Mouse (Mus musculus) lung, embryonic 15.5 days (tissue): ENCODE measurements around the gene C530008M17Rik. TPM values are rescaled to one million over a fixed set of nuclear protein-coding genes. Genes with fewer than 3 reads are reported as not detected.

ENCODE experiments used
- ATAC-seq: fragments of 200-750 bp; cut with Nextera tagmentation; 2 replicates; pipeline ENCODE4 v1.8.0; 2017; ENCODE audit warnings: moderate number of reproducible peaks, borderline replicate concordance; ENCODE audit not compliant: low FRiP score, low TSS enrichment; ENCODE audit errors: extremely low read depth
- H3K27ac ChIP-seq: fragments of 300-500 bp; sonication (generic); 2 replicates; pipeline ENCODE4 v1.5.1; 2015; ENCODE audit warnings: moderate library complexity, mild to moderate bottlenecking, inconsistent platforms
- H3K27me3 ChIP-seq: fragments of 300-500 bp; sonication (generic); 2 replicates; pipeline ENCODE4 v1.6.1; 2015; ENCODE audit warnings: inconsistent platforms
- H3K36me3 ChIP-seq: fragments of 300-500 bp; sonication (generic); 2 replicates; pipeline ENCODE4 v1.6.1; 2015; ENCODE audit warnings: inconsistent platforms
- H3K4me1 ChIP-seq: fragments of 300-500 bp; sonication (generic); 2 replicates; pipeline ENCODE4 v1.6.1; 2015; ENCODE audit warnings: inconsistent platforms
- H3K4me2 ChIP-seq: fragments of 300-500 bp; sonication (generic); 2 replicates; pipeline ENCODE4 v1.6.1; 2015; ENCODE audit warnings: inconsistent platforms, mild to moderate bottlenecking, moderate library complexity
- H3K4me3 ChIP-seq: fragments of 300-500 bp; sonication (generic); 2 replicates; pipeline ENCODE4 v1.5.1; 2015; ENCODE audit warnings: mild to moderate bottlenecking, inconsistent platforms
- H3K9ac ChIP-seq: fragments of 300-500 bp; sonication (generic); 2 replicates; pipeline ENCODE4 v1.6.1; 2015; ENCODE audit warnings: inconsistent platforms
- H3K9me3 ChIP-seq: fragments of 300-500 bp; sonication (generic); 2 replicates; pipeline ENCODE4 v1.6.1; 2016; ENCODE audit warnings: inconsistent platforms
- WGBS: fragments of 180-500 bp; shearing (Covaris S2); methylation state at CpG from one replicate; pipeline ENCODE4 v1.1.7; 2015; 5-methylcytosine and 5-hydroxymethylcytosine counted together
- polyA plus RNA-seq: library from polyadenylated mRNA; unstranded; fragments of >200 nt; fragmentation: Nextera tagmentation; extraction: Ambion mirVana; gene quantifications from 2 replicates; pipeline ENCODE4 v1.2.1, GENCODE M21; 2015

C530008M17Rik gene
- polyA plus RNA-seq, 1 experiment from 2014 or later, result 12.2 TPM

DNA sequence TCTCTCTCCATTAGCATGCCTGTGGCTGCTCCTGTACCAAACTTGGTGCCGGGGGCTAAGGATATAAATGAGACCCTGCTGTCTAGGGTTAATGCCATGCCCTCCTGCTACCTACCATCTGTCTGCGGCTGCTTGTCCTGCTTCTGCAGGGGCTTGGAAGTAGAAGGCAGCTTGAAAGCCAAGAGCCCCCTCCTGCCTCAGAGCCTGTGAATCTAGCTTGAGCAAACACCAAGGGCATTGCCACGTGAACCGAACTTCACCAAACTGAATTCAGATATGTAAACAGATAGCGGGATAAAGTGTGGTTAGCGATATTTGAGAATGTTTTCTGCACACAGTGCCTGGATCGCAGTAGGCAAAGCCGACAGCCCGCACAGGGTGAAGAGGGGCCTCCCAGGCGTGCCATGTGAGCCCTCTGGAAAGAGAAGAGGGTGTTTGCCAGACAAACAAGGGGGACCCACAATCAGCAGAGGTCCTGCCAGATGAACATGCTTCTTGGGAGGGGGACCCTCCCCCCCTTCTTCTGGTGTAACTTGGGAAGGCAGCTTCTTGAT lies 106.9 kb downstream of the C530008M17Rik start:
- Histone ChIP-seq H3K9ac (no peak overlapping the region), H3K4me1 (peaks cover 24% of the 10 kb centered on the region), H3K36me3 (no peaks in the 10 kb centered on the region), H3K27ac (peak overlapping the region; percentile 16), H3K4me2 (peak overlapping the region; percentile 38), H3K4me3 (no peak overlapping the region), H3K27me3 (no peaks in the 10 kb centered on the region), H3K9me3 (no peaks in the 10 kb centered on the region)
- ATAC-seq, result peak; percentile 73
- WGBS, result 32% methylated on average over 10 of the region's 10 CpGs

DNA sequence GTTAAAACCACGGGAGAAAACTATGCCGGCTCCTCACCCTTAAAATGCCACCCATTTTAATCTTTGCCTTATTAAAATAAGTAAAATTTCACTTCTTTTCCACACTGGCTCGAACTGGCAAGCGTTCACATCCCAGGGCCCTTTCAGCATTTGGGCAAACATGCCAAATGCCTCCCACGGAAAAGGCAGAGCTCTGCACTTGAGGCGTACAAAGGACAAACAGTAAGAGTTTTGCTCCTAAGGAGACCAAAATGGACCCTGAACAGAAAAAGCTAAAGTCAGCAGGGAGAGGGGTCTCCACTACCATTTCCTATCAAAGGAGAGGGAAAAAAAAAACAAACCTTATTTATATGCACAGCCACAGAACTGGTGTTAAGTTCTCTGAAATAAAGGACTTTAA lies 107.4 kb downstream of the C530008M17Rik start:
- Histone ChIP-seq H3K4me2 (peak overlapping the region; percentile 38), H3K4me1 (peaks cover 24% of the 10 kb centered on the region), H3K9ac (no peak overlapping the region), H3K36me3 (no peaks in the 10 kb centered on the region), H3K4me3 (no peak overlapping the region), H3K27me3 (no peaks in the 10 kb centered on the region), H3K9me3 (no peaks in the 10 kb centered on the region), H3K27ac (peak overlapping the region; percentile 16)
- 42% methylated on average over 6 of the region's 6 CpGs for WGBS
- ATAC-seq, result no peak

DNA sequence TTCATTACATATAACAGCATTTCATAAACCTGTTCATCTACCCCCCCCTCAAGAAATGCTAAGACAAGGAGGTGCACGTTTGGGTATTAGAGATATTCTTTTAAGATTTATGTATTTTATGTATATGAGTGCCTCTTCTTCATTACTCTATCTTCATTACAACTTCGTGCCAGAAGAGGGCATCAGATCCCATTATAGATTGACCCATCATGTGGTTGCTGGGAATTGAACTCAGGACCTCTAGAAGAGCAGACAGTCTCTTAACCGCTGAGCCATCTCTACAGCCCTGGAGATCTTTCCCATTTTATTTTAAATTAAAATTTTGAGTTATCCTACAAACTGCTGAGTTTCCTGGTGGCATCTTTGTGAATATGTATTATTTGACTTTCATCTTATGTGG lies 112.7 kb downstream of the C530008M17Rik start:
- no peak for ATAC-seq
- Histone ChIP-seq H3K4me3 (no peak overlapping the region), H3K9ac (no peak overlapping the region), H3K27ac (no peak overlapping the region), H3K4me2 (no peak overlapping the region), H3K27me3 (no peaks in the 10 kb centered on the region), H3K4me1 (peaks cover 5% of the 10 kb centered on the region), H3K36me3 (no peaks in the 10 kb centered on the region), H3K9me3 (no peaks in the 10 kb centered on the region)
- whole genome bisulfite sequencing, result 70% methylated on average over 3 of the region's 3 CpGs

DNA sequence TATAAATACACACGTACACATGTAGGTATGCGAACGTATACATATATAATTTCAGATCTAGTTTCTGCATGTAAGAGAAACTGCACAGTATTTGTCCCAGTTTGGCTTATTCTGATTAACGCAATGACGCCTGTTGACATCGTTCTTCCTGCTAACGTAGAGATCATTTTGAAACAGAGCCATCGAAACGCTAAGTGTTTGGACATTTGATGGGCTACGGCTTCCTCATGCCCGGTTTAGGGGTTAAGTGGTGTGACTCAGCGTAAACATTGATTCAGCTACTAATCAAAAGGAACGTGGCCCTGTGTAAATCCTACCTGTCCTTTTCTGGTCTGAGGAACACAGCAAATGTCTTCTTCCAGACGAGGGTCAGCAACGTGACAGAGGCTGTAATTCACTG lies 113.3 kb downstream of the C530008M17Rik start:
- Histone ChIP-seq H3K9ac (no peak overlapping the region), H3K9me3 (no peaks in the 10 kb centered on the region), H3K27me3 (no peaks in the 10 kb centered on the region), H3K36me3 (no peaks in the 10 kb centered on the region), H3K27ac (no peak overlapping the region), H3K4me1 (peaks cover 4% of the 10 kb centered on the region; the same call in 1 of the 2 replicates), H3K4me2 (no peak overlapping the region), H3K4me3 (no peak overlapping the region)
- ATAC-seq, result no peak
- 55% methylated on average over 15 of the region's 15 CpGs for WGBS

DNA sequence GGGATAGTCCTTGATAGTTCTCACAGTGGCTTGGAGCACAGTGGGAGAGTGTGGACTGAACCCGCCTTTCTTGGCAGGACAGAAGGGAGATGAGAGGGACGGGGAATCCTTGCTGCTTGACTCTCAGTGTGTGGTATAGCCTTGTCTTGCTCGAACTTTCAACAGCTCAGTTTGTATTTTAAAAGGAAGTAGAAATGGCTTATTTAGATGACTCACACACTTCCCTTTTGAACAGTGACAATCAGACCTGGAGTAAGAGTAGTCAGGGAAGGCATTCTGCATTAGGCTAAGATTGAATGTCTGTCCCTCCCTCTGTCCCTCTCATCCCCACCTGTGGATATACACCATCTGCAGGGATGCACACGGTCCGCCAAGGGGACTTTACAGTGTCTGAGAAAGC lies 115.1 kb downstream of the C530008M17Rik start:
- H3K4me3 ChIP-seq, result no peak overlapping the region
- WGBS, result 81% methylated on average over 5 of the region's 5 CpGs
- no peaks in the 10 kb centered on the region for H3K4me1 ChIP-seq
- H3K9ac ChIP-seq, result no peak overlapping the region
- no peak for ATAC-seq
- no peak overlapping the region for H3K27ac ChIP-seq
- H3K27me3 ChIP-seq, result no peaks in the 10 kb centered on the region
- H3K36me3 ChIP-seq, result no peaks in the 10 kb centered on the region
- H3K4me2 ChIP-seq, result no peak overlapping the region
- no peaks in the 10 kb centered on the region for H3K9me3 ChIP-seq

DNA sequence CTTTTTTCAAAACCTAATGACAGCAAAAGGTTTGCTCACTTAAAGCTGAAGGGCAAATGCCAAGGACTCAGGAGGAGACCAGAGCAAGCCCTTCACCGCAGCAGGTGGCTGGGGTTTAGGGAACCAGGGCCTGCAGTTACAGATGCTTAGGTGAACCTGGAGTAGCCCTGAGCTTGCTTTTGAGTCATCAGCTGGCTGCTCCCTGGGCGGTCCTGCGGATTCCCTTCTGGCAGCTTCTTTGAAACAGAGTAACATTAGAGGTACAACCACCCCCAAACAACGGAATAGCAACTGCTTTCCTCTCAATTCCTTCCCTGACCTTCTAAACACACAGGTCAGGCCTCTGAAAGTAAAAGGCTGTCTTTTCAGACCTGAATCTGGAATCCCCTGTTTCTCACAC lies 116.5 kb downstream of the C530008M17Rik start:
- Histone ChIP-seq H3K9me3 (no peaks in the 10 kb centered on the region), H3K4me2 (no peak overlapping the region), H3K9ac (no peak overlapping the region), H3K4me3 (no peak overlapping the region), H3K36me3 (no peaks in the 10 kb centered on the region), H3K27me3 (no peaks in the 10 kb centered on the region), H3K4me1 (no peaks in the 10 kb centered on the region), H3K27ac (no peak overlapping the region)
- 75% methylated on average over 4 of the region's 4 CpGs for WGBS
- no peak for ATAC-seq

DNA sequence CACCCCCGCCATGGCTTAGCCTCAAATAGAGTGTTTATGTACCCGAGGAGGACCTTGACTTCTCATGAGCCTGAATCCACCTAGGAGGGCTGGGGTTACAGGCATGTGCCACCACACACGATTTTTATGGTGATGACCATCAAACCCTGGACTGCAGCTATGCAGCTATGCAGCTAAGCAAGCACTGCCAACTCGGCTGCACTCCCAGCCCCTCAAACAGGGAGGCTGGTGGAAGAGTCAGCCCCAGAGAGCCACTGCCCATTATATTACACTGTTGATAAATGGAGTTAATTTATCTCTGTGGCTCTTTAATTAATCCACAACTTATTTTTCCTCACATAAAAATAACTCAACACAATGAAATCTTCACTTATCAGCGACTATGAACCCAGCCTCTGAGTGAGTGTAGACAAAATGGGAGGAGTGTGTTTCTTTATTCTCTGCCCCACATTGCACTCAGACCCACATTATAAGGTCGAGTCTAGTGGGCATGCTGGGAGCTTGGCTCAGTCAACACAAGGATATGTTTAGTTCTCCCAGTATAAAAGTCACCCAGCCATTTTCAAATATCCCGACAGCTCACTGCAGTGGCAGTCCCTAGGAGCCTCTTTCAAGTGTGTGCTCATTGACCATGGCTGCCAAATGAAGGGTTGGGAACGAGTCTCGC lies 117.3 kb downstream of the C530008M17Rik start:
- H3K36me3 ChIP-seq, result no peaks in the 10 kb centered on the region
- H3K4me2 ChIP-seq, result no peak overlapping the region
- no peaks in the 10 kb centered on the region for H3K27me3 ChIP-seq
- no peaks in the 10 kb centered on the region for H3K9me3 ChIP-seq
- H3K9ac ChIP-seq, result no peak overlapping the region
- WGBS, result 66% methylated on average over 9 of the region's 9 CpGs
- H3K4me1 ChIP-seq, result no peaks in the 10 kb centered on the region
- ATAC-seq, result no peak
- no peak overlapping the region for H3K4me3 ChIP-seq
- no peak overlapping the region for H3K27ac ChIP-seq

DNA sequence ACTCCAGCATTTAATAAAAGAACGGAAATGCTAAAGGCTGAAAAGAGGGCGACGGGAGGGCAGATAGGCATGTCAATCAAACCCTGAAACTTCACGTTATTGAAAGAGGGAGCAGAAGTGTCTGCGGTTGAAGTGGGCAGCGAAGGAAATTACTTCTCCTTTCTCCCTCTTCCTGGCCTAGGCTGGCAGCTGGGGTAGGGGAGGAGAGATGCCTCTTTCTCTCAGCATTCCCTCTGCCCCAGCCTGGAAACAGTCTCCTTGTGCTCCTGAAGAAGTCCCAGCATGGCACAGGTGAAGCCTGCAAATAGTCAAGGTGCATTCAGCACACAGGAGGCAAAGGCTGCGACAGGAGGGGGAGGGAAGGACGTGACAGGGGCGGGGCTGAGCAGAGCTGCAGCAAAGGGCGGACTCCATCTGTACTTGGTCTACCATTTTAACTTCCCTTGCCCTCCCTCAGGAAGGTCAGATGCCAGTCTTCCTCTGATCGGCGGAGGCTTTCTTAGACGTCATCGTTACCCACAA lies 122.8 kb downstream of the C530008M17Rik start:
- H3K9me3 ChIP-seq, result no peaks in the 10 kb centered on the region
- no peaks in the 10 kb centered on the region for H3K27me3 ChIP-seq
- H3K4me2 ChIP-seq, result peak overlapping the region; percentile 21; the same call in 1 of the 2 replicates
- H3K27ac ChIP-seq, result no peak overlapping the region
- H3K4me3 ChIP-seq, result no peak overlapping the region
- H3K9ac ChIP-seq, result no peak overlapping the region
- 46% methylated on average over 14 of the region's 14 CpGs for WGBS
- no peak for ATAC-seq
- no peaks in the 10 kb centered on the region for H3K36me3 ChIP-seq
- peaks cover 8% of the 10 kb centered on the region for H3K4me1 ChIP-seq

DNA sequence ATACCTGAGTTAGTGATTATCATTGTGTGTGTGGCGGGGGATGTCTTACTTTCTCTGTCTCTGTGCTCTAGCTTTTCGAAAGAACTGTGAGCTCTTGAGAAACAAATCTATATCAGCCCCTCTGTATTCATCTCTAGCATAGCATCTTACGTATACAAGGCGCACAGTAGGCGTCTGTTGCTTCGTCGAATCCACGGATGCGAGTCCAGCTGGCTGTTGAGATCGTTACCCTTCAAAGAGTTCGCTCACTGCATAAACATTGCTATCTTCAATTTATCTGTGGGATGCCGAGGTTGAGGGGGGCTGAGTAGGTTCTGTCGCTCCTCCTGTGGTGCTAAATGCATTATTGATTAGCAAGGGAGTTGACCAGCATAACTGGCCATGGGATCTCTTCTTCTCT lies 125.6 kb downstream of the C530008M17Rik start:
- Histone ChIP-seq H3K4me1 (peaks cover 8% of the 10 kb centered on the region), H3K9ac (no peak overlapping the region), H3K9me3 (no peaks in the 10 kb centered on the region), H3K27me3 (no peaks in the 10 kb centered on the region), H3K36me3 (no peaks in the 10 kb centered on the region), H3K4me3 (no peak overlapping the region), H3K27ac (no peak overlapping the region), H3K4me2 (no peak overlapping the region)
- 62% methylated on average over 13 of the region's 13 CpGs for WGBS
- no peak for ATAC-seq

DNA sequence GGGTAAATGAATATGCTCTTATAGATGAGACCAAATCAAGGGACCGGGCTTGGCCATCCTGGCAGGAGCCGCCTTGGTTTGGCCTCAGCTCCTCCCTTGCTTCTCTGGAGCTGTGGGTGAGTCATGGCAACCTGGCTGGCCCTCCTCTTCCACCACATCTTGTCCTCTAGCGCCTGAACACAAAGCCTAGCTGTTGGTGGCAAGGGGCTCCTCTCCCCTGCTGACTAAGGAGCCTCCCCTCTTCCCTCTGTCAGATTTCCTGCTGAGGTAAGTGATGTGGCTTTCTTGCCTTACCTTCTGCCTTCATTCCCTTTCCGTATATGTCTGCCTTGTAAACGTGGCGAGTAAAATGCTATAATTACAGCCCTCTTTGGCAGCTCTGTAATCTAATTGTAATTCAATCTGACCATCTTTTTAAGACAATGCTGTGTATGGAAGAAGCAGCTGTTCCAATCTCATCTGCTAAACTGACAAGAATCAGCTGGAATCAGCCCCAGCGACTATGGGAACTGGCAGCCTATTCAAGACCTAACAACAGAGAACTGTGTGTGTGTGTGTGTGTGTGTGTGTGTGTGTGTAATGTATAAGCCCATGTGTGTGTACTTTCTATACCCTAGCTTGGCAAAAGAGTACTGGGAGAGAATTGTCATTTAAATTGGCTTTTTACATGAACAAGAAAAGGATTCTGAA lies 126.2 kb downstream of the C530008M17Rik start:
- Histone ChIP-seq H3K4me2 (no peak overlapping the region), H3K4me3 (no peak overlapping the region), H3K27ac (no peak overlapping the region), H3K9me3 (no peaks in the 10 kb centered on the region), H3K4me1 (peaks cover 8% of the 10 kb centered on the region), H3K36me3 (no peaks in the 10 kb centered on the region), H3K27me3 (no peaks in the 10 kb centered on the region), H3K9ac (no peak overlapping the region)
- 0 out of 2 replicates have a peak, but pooled peaks have one; percentile 62 for ATAC-seq
- WGBS, result 43% methylated on average over 7 of the region's 7 CpGs

DNA sequence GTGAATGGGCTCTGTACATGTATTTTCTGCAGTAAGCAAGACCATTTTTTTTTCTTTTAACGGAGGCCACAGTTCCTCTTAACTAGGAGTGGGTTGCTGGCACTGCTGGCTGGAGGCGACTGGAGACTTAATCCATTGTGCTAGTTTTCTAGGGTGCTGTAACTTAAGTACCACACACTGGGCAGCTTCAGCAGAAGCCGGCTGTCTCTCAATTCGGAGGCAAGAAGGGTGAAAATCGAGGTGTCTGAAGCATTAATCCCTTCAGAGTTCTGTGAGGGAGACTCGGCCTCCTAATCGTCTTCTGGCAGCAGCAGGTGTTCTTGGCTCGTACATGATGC lies 126.8 kb downstream of the C530008M17Rik start:
- Histone ChIP-seq H3K4me3 (no peak overlapping the region), H3K36me3 (no peaks in the 10 kb centered on the region), H3K9me3 (no peaks in the 10 kb centered on the region), H3K9ac (no peak overlapping the region), H3K27ac (no peak overlapping the region), H3K4me1 (peaks cover 8% of the 10 kb centered on the region), H3K4me2 (no peak overlapping the region), H3K27me3 (no peaks in the 10 kb centered on the region)
- WGBS, result 74% methylated on average over 8 of the region's 8 CpGs
- no peak for ATAC-seq

DNA sequence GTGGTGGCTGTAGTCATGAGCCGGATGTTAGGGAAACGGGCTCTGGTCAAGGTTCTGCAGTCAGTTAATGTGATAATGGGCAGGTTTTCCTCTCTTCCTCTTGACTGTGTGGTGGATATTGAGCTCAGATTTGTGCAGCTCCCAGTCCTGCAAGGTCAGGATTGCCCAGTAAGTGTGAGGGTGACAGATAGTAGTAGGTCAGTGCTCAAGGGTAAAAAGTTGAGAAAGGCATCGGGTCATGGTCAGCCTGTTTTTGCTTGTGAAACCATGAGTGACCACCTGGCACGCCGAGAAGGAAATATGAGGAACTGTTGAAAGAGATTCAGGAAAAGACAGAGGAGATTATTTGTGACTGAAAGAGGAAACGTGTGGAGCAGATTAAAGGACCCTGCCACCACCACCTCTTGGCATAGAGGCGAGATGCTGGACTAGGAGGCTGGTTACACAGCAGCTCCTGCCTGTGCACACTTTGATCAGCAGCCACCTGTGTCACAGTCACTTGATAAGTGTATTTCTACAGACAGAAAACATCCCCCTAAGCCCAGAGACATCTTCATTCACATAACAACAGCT lies 127.9 kb downstream of the C530008M17Rik start:
- H3K9me3 ChIP-seq, result no peaks in the 10 kb centered on the region
- no peak overlapping the region for H3K9ac ChIP-seq
- H3K4me3 ChIP-seq, result no peak overlapping the region
- WGBS, result 55% methylated on average over 7 of the region's 7 CpGs
- no peak overlapping the region for H3K4me2 ChIP-seq
- no peaks in the 10 kb centered on the region for H3K36me3 ChIP-seq
- peaks cover 8% of the 10 kb centered on the region for H3K4me1 ChIP-seq
- no peak overlapping the region for H3K27ac ChIP-seq
- ATAC-seq, result no peak
- H3K27me3 ChIP-seq, result no peaks in the 10 kb centered on the region
